Mouse (Mus musculus) liver, adult (tissue): Measurements from ENCODE around the gene Kif1bp.

ENCODE experiments used
- GATA4 ChIP-seq: IDR thresholded peaks from 2 replicates; pipeline ENCODE4 v1.6.1; 2014; ENCODE audit warnings: mild to moderate bottlenecking, low read length; ENCODE audit not compliant: insufficient replicate concordance

Kif1bp gene

GRCm38 (mm10) chr10:62505224-62505983, 72.9 kb downstream of the Kif1bp start:
- TF ChIP-seq GATA4: no peak

GRCm38 (mm10) chr10:62503836-62504628, 74.2 kb downstream of the Kif1bp start:
- no peak for TF ChIP-seq GATA4

- TF ChIP-seq GATA4: peak; percentile 11; the same call in 1 of the 2 replicates
Observed at GRCm38 (mm10) chr10:62503353-62503752, 74.9 kb downstream of the Kif1bp start.

- TF ChIP-seq GATA4: no peak
Observed at GRCm38 (mm10) chr10:62501951-62502350, 76.3 kb downstream of the Kif1bp start.

- TF ChIP-seq GATA4: no peak
Observed at GRCm38 (mm10) chr10:62500916-62501615, 77.2 kb downstream of the Kif1bp start.

- no peak for TF ChIP-seq GATA4
Observed at GRCm38 (mm10) chr10:62500088-62500915, 78.0 kb downstream of the Kif1bp start.
